Mouse (Mus musculus): ENCODE data around the gene Usp39. TPM values are rescaled to one million over a fixed set of nuclear protein-coding genes. Genes with fewer than 3 reads are reported as not detected.

Usp39 gene
- polyA plus RNA-seq, 1 experiment = 55.4 TPM

DNA sequence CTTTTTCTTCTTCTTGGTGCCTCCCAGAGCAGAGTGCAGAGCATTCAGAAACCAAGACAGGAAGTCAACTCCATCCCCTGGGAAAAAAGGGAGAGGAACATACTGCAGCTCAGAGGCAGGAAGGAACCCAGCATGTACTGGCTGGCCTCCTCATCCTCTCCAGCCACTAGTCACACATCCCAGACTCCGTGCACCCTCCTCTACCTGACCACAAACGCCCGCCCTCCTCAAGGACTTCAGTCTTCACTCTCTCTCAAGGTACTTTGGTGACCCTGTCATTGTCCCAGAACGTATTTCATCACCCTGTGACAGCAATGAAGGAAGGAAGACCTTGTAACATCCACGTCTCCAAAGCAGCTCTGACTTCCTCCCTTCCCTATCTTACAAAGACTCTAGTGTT is 11.9 kb downstream of the Usp39 start:
- Histone ChIP-seq H3K36me3 (ENCODE audit: control insufficient read depth, insufficient read depth) (peaks cover 66% of the 10 kb centered on the region), H3K79me2 (ENCODE audit: control insufficient read depth, insufficient read depth) (no peaks in the 10 kb centered on the region), H3K4me3 (no peak overlapping the region), H3K27me3 (ENCODE audit: control insufficient read depth, insufficient read depth, insufficient read length) (no peaks in the 10 kb centered on the region), H3ac (ENCODE audit: control insufficient read depth, insufficient read length) (no peak overlapping the region), H3K4me2 (ENCODE audit: low read depth) (no peak overlapping the region)
- TF ChIP-seq POLR2AphosphoS2 (IDR thresholded peaks at IDR 0.05; ENCODE audit: insufficient read length, low read depth) = no peak
- TF ChIP-seq MYOD1 (IDR thresholded peaks at IDR 0.05; ENCODE audit: control insufficient read depth in 1 of 3, insufficient read length in 2 of 3, low read depth in 2 of 3) = no peak
- TF ChIP-seq POLR2A (IDR thresholded peaks at IDR 0.05; ENCODE audit: insufficient read length, low read depth) = no peak
- no peak for TF ChIP-seq MYOG (IDR thresholded peaks at IDR 0.05; ENCODE audit: control insufficient read depth in 1 of 3, insufficient read depth in 1 of 3, insufficient read length in 2 of 3, low read depth in 2 of 3)
- no peak for TF ChIP-seq E2F4 (IDR thresholded peaks at IDR 0.05; ENCODE audit: insufficient read depth)
- TF ChIP-seq TCF3 (IDR thresholded peaks at IDR 0.05; ENCODE audit: insufficient read length, low read depth) = no peak
- no peak for TF ChIP-seq MAX (IDR thresholded peaks at IDR 0.05; ENCODE audit: low read depth)
- no peak for TF ChIP-seq REST (IDR thresholded peaks at IDR 0.05; ENCODE audit: insufficient read depth, insufficient read length)
- TF ChIP-seq SRF (IDR thresholded peaks at IDR 0.05; ENCODE audit: control insufficient read depth, insufficient read length, low read depth) = no peak
- TF ChIP-seq TCF12 (IDR thresholded peaks at IDR 0.05; ENCODE audit: insufficient read depth, poor library complexity, severe bottlenecking) = no peak
- TF ChIP-seq CEBPB (IDR thresholded peaks at IDR 0.05; ENCODE audit: insufficient read depth, poor library complexity, severe bottlenecking) = no peak
- TF ChIP-seq USF1 (IDR thresholded peaks at IDR 0.05; ENCODE audit: low read depth) = no peak

DNA sequence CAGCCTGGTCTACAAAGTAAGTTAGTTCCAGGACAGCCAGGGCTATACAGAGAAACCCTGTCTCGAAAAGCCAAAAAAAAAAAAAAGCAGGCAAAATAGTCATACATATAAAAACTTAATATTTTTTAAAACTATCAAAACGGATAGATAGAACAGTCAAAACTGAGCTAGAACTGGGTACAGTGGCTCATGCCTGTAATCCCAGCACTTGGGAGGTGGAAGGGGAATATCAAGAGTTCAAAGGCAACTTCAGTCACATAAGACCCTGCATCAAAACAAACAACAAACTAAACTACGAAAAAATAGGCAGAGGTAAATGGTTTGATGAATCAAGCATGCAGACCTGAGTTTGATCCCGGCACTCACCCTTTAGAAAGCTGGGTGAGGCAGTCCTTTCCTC is 14.9 kb downstream of the Usp39 start:
- Histone ChIP-seq H3K79me2 (ENCODE audit: control insufficient read depth, insufficient read depth) (no peaks in the 10 kb centered on the region), H3K27me3 (ENCODE audit: control insufficient read depth, insufficient read depth, insufficient read length) (no peaks in the 10 kb centered on the region), H3K4me2 (ENCODE audit: low read depth) (no peak overlapping the region), H3ac (ENCODE audit: control insufficient read depth, insufficient read length) (no peak overlapping the region), H3K36me3 (ENCODE audit: control insufficient read depth, insufficient read depth) (peaks cover 63% of the 10 kb centered on the region), H3K4me3 (no peak overlapping the region)
- TF ChIP-seq REST (IDR thresholded peaks at IDR 0.05; ENCODE audit: insufficient read depth, insufficient read length) (no peak), CEBPB (IDR thresholded peaks at IDR 0.05; ENCODE audit: insufficient read depth, poor library complexity, severe bottlenecking) (no peak), TCF12 (IDR thresholded peaks at IDR 0.05; ENCODE audit: insufficient read depth, poor library complexity, severe bottlenecking) (no peak), MYOD1 (IDR thresholded peaks at IDR 0.05; ENCODE audit: control insufficient read depth in 1 of 3, insufficient read length in 2 of 3, low read depth in 2 of 3) (no peak), E2F4 (IDR thresholded peaks at IDR 0.05; ENCODE audit: insufficient read depth) (no peak), TCF3 (IDR thresholded peaks at IDR 0.05; ENCODE audit: insufficient read length, low read depth) (no peak), POLR2AphosphoS2 (IDR thresholded peaks at IDR 0.05; ENCODE audit: insufficient read length, low read depth) (no peak), USF1 (IDR thresholded peaks at IDR 0.05; ENCODE audit: low read depth) (no peak), POLR2A (IDR thresholded peaks at IDR 0.05; ENCODE audit: insufficient read length, low read depth) (no peak), MYOG (IDR thresholded peaks at IDR 0.05; ENCODE audit: control insufficient read depth in 1 of 3, insufficient read depth in 1 of 3, insufficient read length in 2 of 3, low read depth in 2 of 3) (no peak), SRF (IDR thresholded peaks at IDR 0.05; ENCODE audit: control insufficient read depth, insufficient read length, low read depth) (no peak)

DNA sequence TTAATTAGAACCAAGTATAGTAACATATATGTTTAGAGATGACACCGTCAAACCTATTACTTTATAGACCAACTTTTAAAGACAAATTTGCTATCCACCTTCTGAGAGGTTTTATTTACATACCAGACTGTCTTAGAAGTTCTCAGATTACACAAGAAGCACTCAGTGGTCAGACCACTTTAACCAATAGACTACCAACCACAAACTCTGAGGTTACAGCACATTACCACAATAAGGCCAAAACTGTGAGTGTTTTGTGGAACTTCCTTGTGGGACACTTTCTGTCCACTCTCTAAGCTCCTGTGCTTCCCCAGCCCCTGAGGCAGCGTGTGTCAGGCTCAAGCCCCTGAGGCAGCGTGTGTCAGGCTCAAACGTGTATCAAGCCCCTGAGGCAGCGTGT is 16.0 kb downstream of the Usp39 start:
- no peak overlapping the region for H3ac ChIP-seq (ENCODE audit: control insufficient read depth, insufficient read length)
- no peak overlapping the region for H3K4me3 ChIP-seq
- TF ChIP-seq TCF3 (IDR thresholded peaks at IDR 0.05; ENCODE audit: insufficient read length, low read depth) = no peak
- no peak for TF ChIP-seq POLR2A (IDR thresholded peaks at IDR 0.05; ENCODE audit: insufficient read length, low read depth)
- TF ChIP-seq E2F4 (IDR thresholded peaks at IDR 0.05; ENCODE audit: insufficient read depth) = no peak
- TF ChIP-seq TCF12 (IDR thresholded peaks at IDR 0.05; ENCODE audit: insufficient read depth, poor library complexity, severe bottlenecking) = no peak
- no peak for TF ChIP-seq MYOG (IDR thresholded peaks at IDR 0.05; ENCODE audit: control insufficient read depth in 1 of 3, insufficient read depth in 1 of 3, insufficient read length in 2 of 3, low read depth in 2 of 3)
- no peak for TF ChIP-seq REST (IDR thresholded peaks at IDR 0.05; ENCODE audit: insufficient read depth, insufficient read length)
- H3K79me2 ChIP-seq (ENCODE audit: control insufficient read depth, insufficient read depth) = no peaks in the 10 kb centered on the region
- H3K27me3 ChIP-seq (ENCODE audit: control insufficient read depth, insufficient read depth, insufficient read length) = no peaks in the 10 kb centered on the region
- H3K4me2 ChIP-seq (ENCODE audit: low read depth) = no peak overlapping the region
- peaks cover 67% of the 10 kb centered on the region for H3K36me3 ChIP-seq (ENCODE audit: control insufficient read depth, insufficient read depth)

DNA sequence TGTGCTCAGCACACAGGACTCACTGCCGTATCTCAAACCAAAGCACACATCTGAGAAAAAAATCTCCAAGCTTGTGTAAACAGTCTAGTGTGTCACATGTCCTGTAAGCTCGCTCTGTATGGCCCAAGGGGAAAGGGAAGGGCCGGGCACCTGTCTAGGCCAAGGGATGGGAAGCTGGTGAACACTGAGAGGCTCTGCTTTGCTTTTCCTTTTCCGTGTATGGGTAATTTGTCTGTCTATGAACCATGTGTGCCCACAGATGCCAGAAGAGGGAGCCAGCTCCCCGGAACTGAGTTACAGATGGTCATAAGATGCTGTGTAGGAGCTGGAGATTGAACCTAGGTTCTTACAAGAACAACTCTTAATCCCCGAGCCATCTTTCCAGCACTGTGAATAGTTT is 18.7 kb downstream of the Usp39 start:
- H3K79me2 ChIP-seq (ENCODE audit: control insufficient read depth, insufficient read depth) = no peaks in the 10 kb centered on the region
- H3K4me2 ChIP-seq (ENCODE audit: low read depth) = no peak overlapping the region
- no peak overlapping the region for H3K4me3 ChIP-seq
- no peaks in the 10 kb centered on the region for H3K27me3 ChIP-seq (ENCODE audit: control insufficient read depth, insufficient read depth, insufficient read length)
- H3K36me3 ChIP-seq (ENCODE audit: control insufficient read depth, insufficient read depth) = peaks cover 63% of the 10 kb centered on the region
- TF ChIP-seq POLR2AphosphoS2 (IDR thresholded peaks at IDR 0.05; ENCODE audit: insufficient read length, low read depth) (no peak), POLR2A (IDR thresholded peaks at IDR 0.05; ENCODE audit: insufficient read length, low read depth) (no peak), SRF (IDR thresholded peaks at IDR 0.05; ENCODE audit: control insufficient read depth, insufficient read length, low read depth) (no peak), REST (IDR thresholded peaks at IDR 0.05; ENCODE audit: insufficient read depth, insufficient read length) (no peak), MYOG (IDR thresholded peaks at IDR 0.05; ENCODE audit: control insufficient read depth in 1 of 3, insufficient read depth in 1 of 3, insufficient read length in 2 of 3, low read depth in 2 of 3) (no peak), TCF12 (IDR thresholded peaks at IDR 0.05; ENCODE audit: insufficient read depth, poor library complexity, severe bottlenecking) (no peak), TCF3 (IDR thresholded peaks at IDR 0.05; ENCODE audit: insufficient read length, low read depth) (no peak), MAX (IDR thresholded peaks at IDR 0.05; ENCODE audit: low read depth) (no peak)
- H3ac ChIP-seq (ENCODE audit: control insufficient read depth, insufficient read length) = no peak overlapping the region
